Mouse (Mus musculus): ENCODE data around the gene Rars.
"Not testable (repeated sequence)": the region's sequence is repeated elsewhere in the genome, so short reads cannot be mapped to it uniquely, and the experiment has no call there.

Rars gene

GRCm38 (mm10) chr11:35834022-35834760 is at the start of gene Rars:
Rars (minus strand) TSS chr11:35834506.
- peak; percentile 96 for DNase-seq

GRCm38 (mm10) chr11:35882777-35883176 is 48.5 kb upstream of the Rars start:
- DNase-seq = no peak

- no peak for DNase-seq
Measured at GRCm38 (mm10) chr11:35878559-35878897, 44.2 kb upstream of the Rars start.

- no peak for DNase-seq
Measured at GRCm38 (mm10) chr11:35877651-35878558, 43.6 kb upstream of the Rars start.

GRCm38 (mm10) chr11:35873624-35874244 is 39.4 kb upstream of the Rars start:
- DNase-seq = no peak

GRCm38 (mm10) chr11:35870961-35871360 is 36.7 kb upstream of the Rars start:
- no peak for DNase-seq

- no peak for DNase-seq
Measured at GRCm38 (mm10) chr11:35866140-35866539, 31.8 kb upstream of the Rars start.

- no peak for DNase-seq
Measured at GRCm38 (mm10) chr11:35864981-35865604, 30.8 kb upstream of the Rars start.

GRCm38 (mm10) chr11:35863653-35864052 is 29.3 kb upstream of the Rars start:
- no peak for DNase-seq

GRCm38 (mm10) chr11:35857395-35858067 is 23.2 kb upstream of the Rars start:
- DNase-seq = no peak

GRCm38 (mm10) chr11:35856359-35857040 is 22.2 kb upstream of the Rars start:
- DNase-seq = no peak

GRCm38 (mm10) chr11:35855567-35855966 is 21.3 kb upstream of the Rars start:
- no peak for DNase-seq

- DNase-seq = no peak
Measured at GRCm38 (mm10) chr11:35854941-35855340, 20.6 kb upstream of the Rars start.

- DNase-seq = no peak
Measured at GRCm38 (mm10) chr11:35853651-35854050, 19.3 kb upstream of the Rars start.

GRCm38 (mm10) chr11:35852731-35853130 is 18.4 kb upstream of the Rars start:
- peak in 1 of 2 experiments; percentile 53 for DNase-seq

- DNase-seq = no peak
Measured at GRCm38 (mm10) chr11:35844299-35844698, 10.0 kb upstream of the Rars start.

GRCm38 (mm10) chr11:35842560-35842959 is 8.3 kb upstream of the Rars start:
- DNase-seq = not testable (repeated sequence)

GRCm38 (mm10) chr11:35841738-35842325 is 7.5 kb upstream of the Rars start:
- no peak for DNase-seq

- not testable (repeated sequence) for DNase-seq
Measured at GRCm38 (mm10) chr11:35840806-35841205, 6.5 kb upstream of the Rars start.

- DNase-seq = no peak
Measured at GRCm38 (mm10) chr11:35840282-35840681, 6.0 kb upstream of the Rars start.

Measured in kidney, postnatal 25 days (tissue).